Mouse (Mus musculus) cerebellum, adult 2 months (tissue): Measurements from ENCODE around the gene Gm11011. TPM values are rescaled to one million over a fixed set of nuclear protein-coding genes. Genes with fewer than 3 reads are reported as not detected.

ENCODE experiments used
- DNase-seq, 2 experiments: peaks; one replicate each; pipeline ENCODE4 v3.0.0; 2021
- H3K27ac ChIP-seq: fragments of 200-500 bp; 2 replicates; pipeline ENCODE4 v1.5.1; 2012; ENCODE audit warnings: low read length, control low read depth, inconsistent platforms; ENCODE audit not compliant: insufficient read depth
- H3K27me3 ChIP-seq: fragments of 200-500 bp; 2 replicates; pipeline ENCODE4 v1.6.1; 2012; ENCODE audit warnings: inconsistent platforms, mild to moderate bottlenecking, low read length, moderate library complexity; ENCODE audit not compliant: control insufficient read depth, insufficient read depth
- H3K4me1 ChIP-seq: fragments of 200-500 bp; 2 replicates; pipeline ENCODE4 v1.6.1; 2011; ENCODE audit warnings: low read length; ENCODE audit not compliant: control insufficient read depth, insufficient read depth
- H3K4me3 ChIP-seq: fragments of 200-500 bp; replicated peaks from 2 replicates; pipeline ENCODE3; 2011; ENCODE audit warnings: mild to moderate bottlenecking, low read depth, low read length, control low read depth; ENCODE audit not compliant: insufficient read depth
- CTCF ChIP-seq: fragments of 200-500 bp; IDR thresholded peaks from 2 replicates; pipeline ENCODE4 v1.5.1; 2011; ENCODE audit warnings: low read depth, mild to moderate bottlenecking, control low read depth, low read length, moderate library complexity, borderline replicate concordance; ENCODE audit not compliant: insufficient read depth
- POLR2A ChIP-seq: fragments of 200-500 bp; IDR thresholded peaks from 2 replicates; pipeline ENCODE4 v1.6.1; 2011; ENCODE audit warnings: low read length, control low read depth, borderline replicate concordance; ENCODE audit not compliant: insufficient read depth
- WGBS: fragments of 180-500 bp; shearing (Covaris S2); methylation state at CpG from one replicate; pipeline ENCODE4 v1.1.7; 2018; 5-methylcytosine and 5-hydroxymethylcytosine counted together
- polyA plus RNA-seq: library from polyadenylated mRNA; depleted of rRNA; stranded (reverse); fragments of >200 nt; gene quantifications from 2 replicates; pipeline ENCODE4 v1.2.3, GENCODE M21; 2012

Gm11011 gene
- polyA plus RNA-seq, 1 experiment, result not detected

GRCm38 (mm10) chr2:169600163-169600562 lies 12.6 kb upstream of the Gm11011 start:
- no peak overlapping the region for H3K27ac ChIP-seq

GRCm38 (mm10) chr2:169599591-169599990 lies 12.0 kb upstream of the Gm11011 start:
- WGBS, result 62% methylated on average over 4 of the region's 4 CpGs
- Histone ChIP-seq H3K27ac (no peak overlapping the region), H3K4me1 (no peaks in the 10 kb centered on the region), H3K27me3 (no peaks in the 10 kb centered on the region), H3K4me3 (no peak overlapping the region)
- DNase-seq, result no peak
- TF ChIP-seq POLR2A, result no peak
- no peak for TF ChIP-seq CTCF

More at GRCm38 (mm10) chr2:169600163-169600562, 12.6 kb upstream of the Gm11011 start:
- 44% methylated on average over 6 of the region's 6 CpGs for WGBS
- no peak overlapping the region for H3K4me3 ChIP-seq
- H3K4me1 ChIP-seq, result no peaks in the 10 kb centered on the region
- TF ChIP-seq POLR2A, result no peak
- H3K27me3 ChIP-seq, result no peaks in the 10 kb centered on the region
- no peak for DNase-seq

- no peak for DNase-seq
- TF ChIP-seq POLR2A (no peak), CTCF (no peak)
- Histone ChIP-seq H3K27ac (no peak overlapping the region), H3K4me3 (no peak overlapping the region), H3K27me3 (no peaks in the 10 kb centered on the region), H3K4me1 (no peaks in the 10 kb centered on the region)
- 64% methylated on average over 8 of the region's 8 CpGs for WGBS
Observed at GRCm38 (mm10) chr2:169597971-169598370, 10.4 kb upstream of the Gm11011 start.

GRCm38 (mm10) chr2:169597357-169597756 lies 9.8 kb upstream of the Gm11011 start:
- Histone ChIP-seq H3K27me3 (no peaks in the 10 kb centered on the region), H3K27ac (no peak overlapping the region), H3K4me1 (no peaks in the 10 kb centered on the region), H3K4me3 (no peak overlapping the region)
- DNase-seq, result no peak
- 71% methylated on average over 6 of the region's 6 CpGs for WGBS
- TF ChIP-seq POLR2A (no peak), CTCF (no peak)

- Histone ChIP-seq H3K4me1 (no peaks in the 10 kb centered on the region; the same call in 1 of the 2 replicates), H3K4me3 (no peak overlapping the region), H3K27me3 (no peaks in the 10 kb centered on the region), H3K27ac (no peak overlapping the region)
- WGBS, result 17% methylated on average over 3 of the region's 3 CpGs
- DNase-seq, result no peak
- TF ChIP-seq CTCF (no peak), POLR2A (no peak)
Observed at GRCm38 (mm10) chr2:169593742-169594141, 6.2 kb upstream of the Gm11011 start.

- TF ChIP-seq CTCF (no peak), POLR2A (no peak)
- Histone ChIP-seq H3K27me3 (no peaks in the 10 kb centered on the region), H3K4me3 (no peak overlapping the region), H3K4me1 (no peaks in the 10 kb centered on the region; the same call in 1 of the 2 replicates), H3K27ac (no peak overlapping the region)
- WGBS, result 79% methylated on average over 8 of the region's 8 CpGs
- no peak for DNase-seq
Observed at GRCm38 (mm10) chr2:169590412-169590811, 2.9 kb upstream of the Gm11011 start.

GRCm38 (mm10) chr2:169589697-169590096 lies 2.2 kb upstream of the Gm11011 start:
- no peak for TF ChIP-seq CTCF
- no peak for TF ChIP-seq POLR2A
- no peak overlapping the region for H3K27ac ChIP-seq
- 94% methylated on average over 10 of the region's 10 CpGs for WGBS
- H3K4me1 ChIP-seq, result no peaks in the 10 kb centered on the region; the same call in 1 of the 2 replicates
- no peaks in the 10 kb centered on the region for H3K27me3 ChIP-seq
- no peak for DNase-seq
- no peak overlapping the region for H3K4me3 ChIP-seq

- 88% methylated on average over 3 of the region's 3 CpGs for WGBS
- Histone ChIP-seq H3K4me1 (no peaks in the 10 kb centered on the region; the same call in 1 of the 2 replicates), H3K27ac (no peak overlapping the region), H3K4me3 (no peak overlapping the region), H3K27me3 (no peaks in the 10 kb centered on the region)
- TF ChIP-seq POLR2A, result no peak
- TF ChIP-seq CTCF, result no peak
- no peak for DNase-seq
Observed at GRCm38 (mm10) chr2:169586688-169587087, 857 bp downstream of the Gm11011 start.

GRCm38 (mm10) chr2:169585631-169586285 lies 1.8 kb downstream of the Gm11011 start:
- TF ChIP-seq CTCF (no peak), POLR2A (no peak)
- no peak overlapping the region for H3K27ac ChIP-seq
- no peaks in the 10 kb centered on the region for H3K4me1 ChIP-seq
- DNase-seq, result no peak
- no peaks in the 10 kb centered on the region for H3K27me3 ChIP-seq
- no peak overlapping the region for H3K4me3 ChIP-seq
- WGBS, result 88% methylated on average over 12 of the region's 12 CpGs
